Mouse (Mus musculus) liver, embryonic 13.5 days (tissue): ENCODE results near the gene Gm10721. TPM values are rescaled to one million over a fixed set of nuclear protein-coding genes. Genes with fewer than 3 reads are reported as not detected.
A peak's percentile ranks its signal among the peaks of the same experiment; 100 is the strongest.
"Not testable (repeated sequence)": the region's sequence is repeated elsewhere in the genome, so short reads cannot be mapped to it uniquely, and the experiment has no call there.

Experiments
- ATAC-seq: fragments of 200-750 bp; cut with Nextera tagmentation; 2 replicates; pipeline ENCODE4 v1.8.0; 2017; ENCODE audit warnings: low read depth, mild to moderate bottlenecking, moderate number of reproducible peaks, moderate library complexity
- DNase-seq: peaks from one replicate; pipeline ENCODE4 v3.0.0; 2022
- H3K27ac ChIP-seq: fragments of 300-500 bp; sonication (generic); 2 replicates; pipeline ENCODE4 v1.5.1; 2015; ENCODE audit warnings: moderate library complexity, mild to moderate bottlenecking, inconsistent platforms
- H3K27me3 ChIP-seq: fragments of 300-500 bp; sonication (generic); 2 replicates; pipeline ENCODE4 v1.6.1; 2015; ENCODE audit warnings: mild to moderate bottlenecking, inconsistent platforms
- H3K36me3 ChIP-seq: fragments of 300-500 bp; sonication (generic); 2 replicates; pipeline ENCODE4 v1.6.1; 2015; ENCODE audit warnings: mild to moderate bottlenecking, inconsistent platforms
- H3K4me1 ChIP-seq: fragments of 300-500 bp; sonication (generic); replicated peaks from 2 replicates; pipeline ENCODE4 v1.6.1; 2015; ENCODE audit warnings: inconsistent platforms
- H3K4me2 ChIP-seq: fragments of 300-500 bp; sonication (generic); 2 replicates; pipeline ENCODE4 v1.6.1; 2015; ENCODE audit warnings: inconsistent platforms, mild to moderate bottlenecking, moderate library complexity
- H3K4me3 ChIP-seq: fragments of 300-500 bp; sonication (generic); replicated peaks from 2 replicates; pipeline ENCODE4 v1.5.1; 2015; ENCODE audit warnings: mild to moderate bottlenecking, inconsistent platforms
- H3K9ac ChIP-seq: fragments of 300-500 bp; sonication (generic); 2 replicates; pipeline ENCODE4 v1.6.1; 2015; ENCODE audit warnings: mild to moderate bottlenecking, inconsistent platforms
- H3K9me3 ChIP-seq: fragments of 300-500 bp; sonication (generic); replicated peaks from 2 replicates; pipeline ENCODE4 v1.6.1; 2016; ENCODE audit warnings: inconsistent platforms
- WGBS: fragments of 180-500 bp; shearing (Covaris S2); methylation state at CpG from one replicate; pipeline ENCODE4 v1.1.7; 2015; ENCODE audit not compliant: insufficient replicate concordance; 5-methylcytosine and 5-hydroxymethylcytosine counted together
- polyA plus RNA-seq: library from polyadenylated mRNA; unstranded; fragments of >200 nt; fragmentation: Nextera tagmentation; extraction: Ambion mirVana; gene quantifications from 2 replicates; pipeline ENCODE4 v1.2.1, GENCODE M21; 2015

Gm10721 gene
- polyA plus RNA-seq, 1 experiment from 2014 or later, result not detected

GRCm38 (mm10) chr9:3015896-3016295 lies 3.0 kb downstream of the Gm10721 start:
- not testable (repeated sequence) for H3K9me3 ChIP-seq, H3K27me3 ChIP-seq, H3K4me1 ChIP-seq, H3K4me3 ChIP-seq, H3K36me3 ChIP-seq, ATAC-seq, H3K9ac ChIP-seq, H3K27ac ChIP-seq, H3K4me2 ChIP-seq
- DNase-seq, result peak; percentile 21
- 66% methylated on average over 6 of the region's 6 CpGs for WGBS

- not testable (repeated sequence) for H3K9ac ChIP-seq, H3K4me3 ChIP-seq, H3K27me3 ChIP-seq, H3K4me1 ChIP-seq, ATAC-seq, H3K27ac ChIP-seq, DNase-seq, H3K36me3 ChIP-seq, H3K4me2 ChIP-seq, H3K9me3 ChIP-seq
- WGBS, result 59% methylated on average over 1 of the region's 9 CpGs
These were observed 4.2 kb downstream of the Gm10721 start, which contains the start of gene Gm10719 for GRCm38 (mm10) chr9:3017108-3017507. Gm10719 (plus strand) TSS chr9:3017408.

GRCm38 (mm10) chr9:3018944-3019343 lies 6.0 kb downstream of the Gm10721 start:
- ATAC-seq, result not testable (repeated sequence)

GRCm38 (mm10) chr9:3019835-3020727 lies 7.1 kb downstream of the Gm10721 start:
- not testable (repeated sequence) for H3K9ac ChIP-seq, H3K4me1 ChIP-seq, H3K9me3 ChIP-seq, H3K36me3 ChIP-seq, H3K4me2 ChIP-seq, H3K27me3 ChIP-seq, H3K4me3 ChIP-seq, H3K27ac ChIP-seq
- WGBS, result 69% methylated on average over 17 of the region's 19 CpGs
- DNase-seq (peak; percentile 77), ATAC-seq (peak; percentile 49; the same call in 1 of the 2 replicates)

More at GRCm38 (mm10) chr9:3018944-3019343, 6.0 kb downstream of the Gm10721 start:
- H3K9me3 ChIP-seq, H3K4me2 ChIP-seq, H3K9ac ChIP-seq, H3K27me3 ChIP-seq, H3K4me3 ChIP-seq, H3K27ac ChIP-seq, H3K4me1 ChIP-seq, H3K36me3 ChIP-seq: not testable (repeated sequence)
- peak; percentile 89 for DNase-seq
- WGBS, result 50% methylated on average over 9 of the region's 9 CpGs

GRCm38 (mm10) chr9:3022316-3023008 lies 9.5 kb downstream of the Gm10721 start:
- not testable (repeated sequence) for H3K36me3 ChIP-seq, H3K4me3 ChIP-seq, H3K27ac ChIP-seq, ATAC-seq, H3K9ac ChIP-seq, H3K4me1 ChIP-seq, H3K27me3 ChIP-seq, H3K4me2 ChIP-seq, H3K9me3 ChIP-seq
- DNase-seq, result peak; percentile 82
- 65% methylated on average over 11 of the region's 13 CpGs for WGBS

- not testable (repeated sequence) for H3K4me2 ChIP-seq, H3K4me3 ChIP-seq, H3K9ac ChIP-seq, H3K4me1 ChIP-seq, H3K9me3 ChIP-seq, H3K27ac ChIP-seq, H3K27me3 ChIP-seq, H3K36me3 ChIP-seq, ATAC-seq
- 63% methylated on average over 12 of the region's 13 CpGs for WGBS
- DNase-seq, result peak; percentile 67
These were observed 10.5 kb downstream of the Gm10721 start, which contains the start of gene Gm10718 for GRCm38 (mm10) chr9:3023312-3023984. Gm10718 (plus strand) TSS chr9:3023547.

- H3K4me1 ChIP-seq, H3K27ac ChIP-seq, H3K27me3 ChIP-seq, H3K36me3 ChIP-seq, H3K9ac ChIP-seq, H3K9me3 ChIP-seq, ATAC-seq, H3K4me2 ChIP-seq, H3K4me3 ChIP-seq: not testable (repeated sequence)
- 65% methylated on average over 16 of the region's 16 CpGs for WGBS
- peak; percentile 100 for DNase-seq
These were observed 11.2 kb downstream of the Gm10721 start for GRCm38 (mm10) chr9:3023985-3024648.

GRCm38 (mm10) chr9:3024912-3025467 lies 12.1 kb downstream of the Gm10721 start, which contains the start of gene Gm10717:
Gm10717 (plus strand) TSS chr9:3025417.
- H3K4me2 ChIP-seq, H3K9me3 ChIP-seq, H3K9ac ChIP-seq, H3K4me1 ChIP-seq, H3K27me3 ChIP-seq, ATAC-seq, H3K4me3 ChIP-seq, H3K27ac ChIP-seq, H3K36me3 ChIP-seq: not testable (repeated sequence)
- peak; percentile 68 for DNase-seq
- WGBS, result 60% methylated on average over 12 of the region's 12 CpGs

- DNase-seq, result peak; percentile 71
- H3K4me1 ChIP-seq, H3K27me3 ChIP-seq, H3K4me2 ChIP-seq, H3K27ac ChIP-seq, H3K36me3 ChIP-seq, H3K9me3 ChIP-seq, ATAC-seq, H3K4me3 ChIP-seq, H3K9ac ChIP-seq: not testable (repeated sequence)
- WGBS, result 57% methylated on average over 5 of the region's 6 CpGs
These were observed 12.7 kb downstream of the Gm10721 start for GRCm38 (mm10) chr9:3025653-3026052.

- 63% methylated on average over 5 of the region's 5 CpGs for WGBS
- not testable (repeated sequence) for H3K27ac ChIP-seq, ATAC-seq, DNase-seq, H3K9ac ChIP-seq, H3K4me1 ChIP-seq, H3K9me3 ChIP-seq, H3K27me3 ChIP-seq, H3K4me2 ChIP-seq, H3K36me3 ChIP-seq, H3K4me3 ChIP-seq
These were observed 13.2 kb downstream of the Gm10721 start for GRCm38 (mm10) chr9:3026136-3026535.
